Mouse (Mus musculus): ENCODE data around the gene Smg1. TPM values are rescaled to one million over a fixed set of nuclear protein-coding genes. Genes with fewer than 3 reads are reported as not detected.
A peak's percentile ranks its signal among the peaks of the same experiment; 100 is the strongest.

Smg1 gene
- 19.3 and 21.8 TPM in 2 replicates for polyA plus RNA-seq (2016; fragmentation: Nextera tagmentation; extraction: Ambion mirVana)

- Histone ChIP-seq H3K36me3 (replicated peaks) (no peaks in the 10 kb centered on the region), H3K27me3 (replicated peaks; ENCODE audit: low read depth, poor library complexity, severe bottlenecking) (no peaks in the 10 kb centered on the region), H3K4me1 (peaks cover 15% of the 10 kb centered on the region), H3K4me3 (peak within 1 kb of the TSS; percentile 94), H3K9me3 (no peaks in the 10 kb centered on the region), H3K27ac (replicated peaks) (peak within 1 kb of the TSS; percentile 94)
- DNase-seq (ENCODE audit: low spot score) = peak; percentile 99
- WGBS = 1% methylated on average over 75 of the region's 79 CpGs
Measured at GRCm38 (mm10) chr7:118243453-118244385, at the start of gene Smg1. TSS of gene Smg1 (minus strand) at chr7:118243670.

GRCm38 (mm10) chr7:118283186-118283585 lies 39.7 kb upstream of the Smg1 start:
- Histone ChIP-seq H3K27me3 (replicated peaks; ENCODE audit: low read depth, poor library complexity, severe bottlenecking) (no peaks in the 10 kb centered on the region), H3K4me3 (no peak overlapping the region), H3K27ac (replicated peaks) (no peak overlapping the region), H3K9me3 (no peaks in the 10 kb centered on the region), H3K36me3 (replicated peaks) (no peaks in the 10 kb centered on the region), H3K4me1 (no peaks in the 10 kb centered on the region)
- DNase-seq (ENCODE audit: low spot score) = no peak
- WGBS = 83% methylated on average over 2 of the region's 2 CpGs

- Histone ChIP-seq H3K36me3 (replicated peaks) (no peaks in the 10 kb centered on the region), H3K27me3 (replicated peaks; ENCODE audit: low read depth, poor library complexity, severe bottlenecking) (no peaks in the 10 kb centered on the region), H3K9me3 (no peaks in the 10 kb centered on the region), H3K4me3 (no peak overlapping the region), H3K27ac (replicated peaks) (no peak overlapping the region), H3K4me1 (peaks cover 3% of the 10 kb centered on the region; the same call in 1 of the 2 replicates)
- no peak for DNase-seq (ENCODE audit: low spot score)
- 80% methylated on average over 9 of the region's 9 CpGs for WGBS
Measured at GRCm38 (mm10) chr7:118282543-118282942, 39.1 kb upstream of the Smg1 start.

- no peaks in the 10 kb centered on the region for H3K9me3 ChIP-seq
- H3K4me3 ChIP-seq = no peak overlapping the region
- H3K27me3 ChIP-seq (replicated peaks; ENCODE audit: low read depth, poor library complexity, severe bottlenecking) = no peaks in the 10 kb centered on the region
- no peaks in the 10 kb centered on the region for H3K36me3 ChIP-seq (replicated peaks)
- WGBS = 51% methylated on average over 3 of the region's 3 CpGs
- peaks cover 3% of the 10 kb centered on the region; the same call in 1 of the 2 replicates for H3K4me1 ChIP-seq
- DNase-seq (ENCODE audit: low spot score) = no peak
- H3K27ac ChIP-seq (replicated peaks) = no peak overlapping the region
Measured at GRCm38 (mm10) chr7:118279521-118279920, 36.1 kb upstream of the Smg1 start.

GRCm38 (mm10) chr7:118277335-118277910 lies 34.0 kb upstream of the Smg1 start:
- H3K4me3 ChIP-seq = no peak overlapping the region
- H3K36me3 ChIP-seq (replicated peaks) = no peaks in the 10 kb centered on the region
- no peak overlapping the region for H3K27ac ChIP-seq (replicated peaks)
- DNase-seq (ENCODE audit: low spot score) = no peak
- H3K27me3 ChIP-seq (replicated peaks; ENCODE audit: low read depth, poor library complexity, severe bottlenecking) = no peaks in the 10 kb centered on the region
- peaks cover 3% of the 10 kb centered on the region; the same call in 1 of the 2 replicates for H3K4me1 ChIP-seq
- 75% methylated on average over 11 of the region's 11 CpGs for WGBS
- H3K9me3 ChIP-seq = no peaks in the 10 kb centered on the region

GRCm38 (mm10) chr7:118276684-118277334 lies 33.3 kb upstream of the Smg1 start:
- H3K36me3 ChIP-seq (replicated peaks) = no peaks in the 10 kb centered on the region
- DNase-seq (ENCODE audit: low spot score) = no peak
- H3K27ac ChIP-seq (replicated peaks) = no peak overlapping the region
- 91% methylated on average over 15 of the region's 15 CpGs for WGBS
- H3K4me3 ChIP-seq = no peak overlapping the region
- H3K27me3 ChIP-seq (replicated peaks; ENCODE audit: low read depth, poor library complexity, severe bottlenecking) = no peaks in the 10 kb centered on the region
- no peaks in the 10 kb centered on the region for H3K9me3 ChIP-seq
- H3K4me1 ChIP-seq = peaks cover 3% of the 10 kb centered on the region; the same call in 1 of the 2 replicates

- no peaks in the 10 kb centered on the region for H3K9me3 ChIP-seq
- H3K4me1 ChIP-seq = peaks cover 3% of the 10 kb centered on the region; the same call in 1 of the 2 replicates
- DNase-seq (ENCODE audit: low spot score) = no peak
- no peaks in the 10 kb centered on the region for H3K36me3 ChIP-seq (replicated peaks)
- no peaks in the 10 kb centered on the region for H3K27me3 ChIP-seq (replicated peaks; ENCODE audit: low read depth, poor library complexity, severe bottlenecking)
- 83% methylated on average over 6 of the region's 6 CpGs for WGBS
- no peak overlapping the region for H3K27ac ChIP-seq (replicated peaks)
- H3K4me3 ChIP-seq = no peak overlapping the region
Measured at GRCm38 (mm10) chr7:118275265-118275664, 31.8 kb upstream of the Smg1 start.

GRCm38 (mm10) chr7:118274851-118275250 lies 31.4 kb upstream of the Smg1 start:
- WGBS = 92% methylated on average over 5 of the region's 5 CpGs
- Histone ChIP-seq H3K4me1 (peaks cover 3% of the 10 kb centered on the region; the same call in 1 of the 2 replicates), H3K4me3 (no peak overlapping the region), H3K9me3 (no peaks in the 10 kb centered on the region), H3K27me3 (replicated peaks; ENCODE audit: low read depth, poor library complexity, severe bottlenecking) (no peaks in the 10 kb centered on the region), H3K27ac (replicated peaks) (no peak overlapping the region), H3K36me3 (replicated peaks) (no peaks in the 10 kb centered on the region)
- no peak for DNase-seq (ENCODE audit: low spot score)

GRCm38 (mm10) chr7:118274169-118274568 lies 30.7 kb upstream of the Smg1 start:
- WGBS = 86% methylated on average over 7 of the region's 7 CpGs
- no peak for DNase-seq (ENCODE audit: low spot score)
- Histone ChIP-seq H3K36me3 (replicated peaks) (no peaks in the 10 kb centered on the region), H3K9me3 (no peaks in the 10 kb centered on the region), H3K27me3 (replicated peaks; ENCODE audit: low read depth, poor library complexity, severe bottlenecking) (no peaks in the 10 kb centered on the region), H3K4me1 (peaks cover 3% of the 10 kb centered on the region; the same call in 1 of the 2 replicates), H3K27ac (replicated peaks) (no peak overlapping the region), H3K4me3 (no peak overlapping the region)

- Histone ChIP-seq H3K27ac (replicated peaks) (no peak overlapping the region), H3K36me3 (replicated peaks) (no peaks in the 10 kb centered on the region), H3K4me3 (no peak overlapping the region), H3K27me3 (replicated peaks; ENCODE audit: low read depth, poor library complexity, severe bottlenecking) (no peaks in the 10 kb centered on the region), H3K9me3 (no peaks in the 10 kb centered on the region), H3K4me1 (0 out of 2 replicates have a peak, but pooled peaks cover 3% of the 10 kb centered on the region)
- 90% methylated on average over 6 of the region's 6 CpGs for WGBS
- no peak for DNase-seq (ENCODE audit: low spot score)
Measured at GRCm38 (mm10) chr7:118266099-118266498, 22.6 kb upstream of the Smg1 start.

- H3K36me3 ChIP-seq (replicated peaks) = no peaks in the 10 kb centered on the region
- H3K27me3 ChIP-seq (replicated peaks; ENCODE audit: low read depth, poor library complexity, severe bottlenecking) = no peaks in the 10 kb centered on the region
- no peak overlapping the region for H3K27ac ChIP-seq (replicated peaks)
- WGBS = 79% methylated on average over 1 of the region's 1 CpGs
- no peak overlapping the region for H3K4me3 ChIP-seq
- no peak for DNase-seq (ENCODE audit: low spot score)
- no peaks in the 10 kb centered on the region for H3K9me3 ChIP-seq
- H3K4me1 ChIP-seq = 0 out of 2 replicates have a peak, but pooled peaks cover 3% of the 10 kb centered on the region
Measured at GRCm38 (mm10) chr7:118263606-118264005, 20.1 kb upstream of the Smg1 start.

- Histone ChIP-seq H3K36me3 (replicated peaks) (no peaks in the 10 kb centered on the region), H3K4me1 (0 out of 2 replicates have a peak, but pooled peaks cover 3% of the 10 kb centered on the region), H3K27ac (replicated peaks) (no peak overlapping the region), H3K4me3 (no peak overlapping the region), H3K9me3 (no peaks in the 10 kb centered on the region), H3K27me3 (replicated peaks; ENCODE audit: low read depth, poor library complexity, severe bottlenecking) (no peaks in the 10 kb centered on the region)
- DNase-seq (ENCODE audit: low spot score) = no peak
- WGBS = 76% methylated on average over 5 of the region's 5 CpGs
Measured at GRCm38 (mm10) chr7:118262409-118262808, 18.9 kb upstream of the Smg1 start.
